Mouse (Mus musculus) myocyte (in vitro differentiated cells): ENCODE data around the gene Hist1h2ab.

Source experiments
- MAX ChIP-seq: IDR thresholded peaks from one replicate; pipeline ENCODE4 v1.6.1; 2011; ENCODE audit warnings: low read depth, mild to moderate bottlenecking, control low read depth
- MYOD1 ChIP-seq, 3 experiments: IDR thresholded peaks; one replicate each; pipeline ENCODE4 v1.6.1; 2011; ENCODE audit warnings: control low read depth in 2 of 3, low read depth in 2 of 3, mild to moderate bottlenecking in 2 of 3, moderate library complexity in 1 of 3; ENCODE audit not compliant: insufficient read length in 2 of 3, control insufficient read depth in 1 of 3
- MYOG ChIP-seq, 3 experiments: IDR thresholded peaks; one replicate each; pipeline ENCODE4 v1.6.1; 2011; ENCODE audit warnings: control low read depth in 2 of 3, low read depth in 2 of 3, mild to moderate bottlenecking in 2 of 3; ENCODE audit not compliant: insufficient read length in 2 of 3, control insufficient read depth in 1 of 3, insufficient read depth in 1 of 3
- POLR2A ChIP-seq: IDR thresholded peaks from one replicate; pipeline ENCODE4 v1.6.1; 2011; ENCODE audit warnings: low read depth, mild to moderate bottlenecking, control low read depth, moderate library complexity; ENCODE audit not compliant: insufficient read length
- POLR2AphosphoS2 ChIP-seq: IDR thresholded peaks from one replicate; pipeline ENCODE4 v1.6.1; 2011; ENCODE audit warnings: low read depth, control low read depth; ENCODE audit not compliant: insufficient read length
- REST ChIP-seq: IDR thresholded peaks from one replicate; pipeline ENCODE4 v1.6.1; 2011; ENCODE audit warnings: mild to moderate bottlenecking, control low read depth, moderate library complexity; ENCODE audit not compliant: insufficient read depth, insufficient read length
- TCF12 ChIP-seq: IDR thresholded peaks from one replicate; pipeline ENCODE4 v1.6.1; 2011; ENCODE audit warnings: mild to moderate bottlenecking, control low read depth; ENCODE audit not compliant: poor library complexity, insufficient read depth, severe bottlenecking
- USF1 ChIP-seq: IDR thresholded peaks from one replicate; pipeline ENCODE4 v1.6.1; 2011; ENCODE audit warnings: low read depth, mild to moderate bottlenecking, control low read depth, moderate library complexity

GRCm38 (mm10) chr13:23778339-23778738 lies 27.4 kb downstream of the Hist1h2ab start:
- no peak for TF ChIP-seq USF1
- TF ChIP-seq POLR2A, result no peak
- no peak for TF ChIP-seq MAX
- no peak for TF ChIP-seq MYOG (IDR thresholded peaks at IDR 0.05; ENCODE audit: control insufficient read depth in 1 of 3, insufficient read depth in 1 of 3, insufficient read length in 2 of 3, low read depth in 2 of 3)
- no peak for TF ChIP-seq REST
- TF ChIP-seq TCF12, result no peak
- no peak for TF ChIP-seq POLR2AphosphoS2
- TF ChIP-seq MYOD1 (IDR thresholded peaks at IDR 0.05; ENCODE audit: control insufficient read depth in 1 of 3, insufficient read length in 2 of 3, low read depth in 2 of 3), result no peak
